In genomic region chr7:46986646-46987045, GRCm38 (mm10) we compare ENCODE assay signal across 10 mouse cellular contexts. TPM values are rescaled to one million over a fixed set of nuclear protein-coding genes. Genes with fewer than 3 reads are reported as not detected.
DNase-seq lines count a peak whose midpoint lies in the region; ATAC-seq and TF ChIP-seq lines count a peak whose summit lies in the region.
"Had no signal": no experiment of that assay in that cellular context is flagged by ENCODE, and none has a peak within 500 bp of the region (broad histone marks: within the 10 kb centered on the region; RNA-seq: fewer than 3 reads in every experiment).

No protein-coding gene starts in this region.

- peaks cover 2% of the 10 kb centered on the region; the same call in 1 of the 2 replicates for H3K4me1 ChIP-seq in heart, embryonic 15.5 days (replicated peaks)
- H3K4me1 ChIP-seq in stomach, embryonic 14.5 days (ENCODE audit: control insufficient read depth, insufficient read depth, low read length) = peaks cover 17% of the 10 kb centered on the region
- H3K4me1 ChIP-seq in stomach, postnatal 0 days (replicated peaks; ENCODE audit: control insufficient read depth, insufficient read depth) = no peaks in the 10 kb centered on the region; the same call in 1 of the 2 replicates
- no peaks in the 10 kb centered on the region for H3K4me1 ChIP-seq in intestine, postnatal 0 days (replicated peaks; ENCODE audit: control insufficient read depth, insufficient read depth, low read length)
- H3K4me1 ChIP-seq in stomach, embryonic 15.5 days = peaks cover 4% of the 10 kb centered on the region; the same call in 1 of the 2 replicates

- peaks cover 2% of the 10 kb centered on the region; the same call in 1 of the 2 replicates for H3K36me3 ChIP-seq in heart, embryonic 15.5 days
- H3K36me3 ChIP-seq in stomach, embryonic 14.5 days (ENCODE audit: control insufficient read depth, insufficient read depth, low read length) = peaks cover 3% of the 10 kb centered on the region; the same call in 1 of the 2 replicates
- no peaks in the 10 kb centered on the region for H3K36me3 ChIP-seq in stomach, postnatal 0 days (ENCODE audit: control insufficient read depth, insufficient read depth, low read length)
- H3K36me3 ChIP-seq in intestine, postnatal 0 days (ENCODE audit: control insufficient read depth, insufficient read depth) = peaks cover 2% of the 10 kb centered on the region; the same call in 1 of the 2 replicates
- no peaks in the 10 kb centered on the region for H3K36me3 ChIP-seq in stomach, embryonic 15.5 days

- intact Hi-C loops in heart, postnatal 25 days (cut with DNase I) = no loop called here

- TF ChIP-seq EP300 in stomach, postnatal 0 days (optimal IDR thresholded peaks at IDR 0.05) = no peak

- no peak overlapping the region for H3K4me3 ChIP-seq in heart, embryonic 15.5 days
- H3K4me3 ChIP-seq in stomach, embryonic 14.5 days (ENCODE audit: low read depth, low read length) = no peak overlapping the region
- H3K4me3 ChIP-seq in stomach, postnatal 0 days (ENCODE audit: low read depth, low read length) = no peak overlapping the region
- no peak overlapping the region for H3K4me3 ChIP-seq in intestine, postnatal 0 days (ENCODE audit: low read depth, low read length)
- H3K4me3 ChIP-seq in stomach, embryonic 15.5 days (replicated peaks) = no peak overlapping the region

- no peaks in the 10 kb centered on the region for H3K27me3 ChIP-seq in heart, embryonic 15.5 days
- H3K27me3 ChIP-seq in stomach, embryonic 14.5 days (ENCODE audit: control insufficient read depth, insufficient read depth, low read length) = no peaks in the 10 kb centered on the region
- no peaks in the 10 kb centered on the region for H3K27me3 ChIP-seq in stomach, postnatal 0 days (ENCODE audit: control insufficient read depth, insufficient read depth, low read length)
- no peaks in the 10 kb centered on the region for H3K27me3 ChIP-seq in intestine, postnatal 0 days (replicated peaks; ENCODE audit: control insufficient read depth, insufficient read depth, low read length)
- no peaks in the 10 kb centered on the region for H3K27me3 ChIP-seq in stomach, embryonic 15.5 days (replicated peaks)

- WGBS in heart, embryonic 15.5 days = 55% methylated on average over 5 of the region's 5 CpGs
- 44% methylated on average over 5 of the region's 5 CpGs for WGBS in stomach, embryonic 14.5 days
- 39% methylated on average over 5 of the region's 5 CpGs for WGBS in stomach, postnatal 0 days
- WGBS in intestine, postnatal 0 days = 48% methylated on average over 5 of the region's 5 CpGs
- WGBS in stomach, embryonic 15.5 days = 49% methylated on average over 5 of the region's 5 CpGs

- no peak for TF ChIP-seq CTCF in stomach, postnatal 0 days (IDR thresholded peaks at IDR 0.05; ENCODE audit: low read depth)
- no peak for TF ChIP-seq CTCF in intestine, postnatal 0 days (IDR thresholded peaks at IDR 0.05; ENCODE audit: low read depth)

- DNase-seq in heart, postnatal 25 days (ENCODE audit: low spot score) = no peak
- DNase-seq in stomach, postnatal 0 days (ENCODE audit: low spot score) = no peak
- no peak for DNase-seq in layer of hippocampus, postnatal 25 days (ENCODE audit: extremely low spot score in 1 of 2, low spot score in 1 of 2)
- no peak for DNase-seq in adrenal gland, postnatal 4 days (ENCODE audit: low spot score in 2 of 2)

- ATAC-seq in heart, embryonic 15.5 days (replicated peaks; ENCODE audit: insufficient number of reproducible peaks, insufficient read depth, low FRiP score, low read depth) = no peak
- peak; percentile 42; the same call in 1 of the 2 replicates for ATAC-seq in stomach, embryonic 14.5 days (ENCODE audit: insufficient number of reproducible peaks, insufficient read depth, low FRiP score, low read depth)
- no peak for ATAC-seq in stomach, postnatal 0 days (ENCODE audit: low FRiP score, low TSS enrichment)
- peak; percentile 25; the same call in 1 of the 2 replicates for ATAC-seq in intestine, postnatal 0 days
- no peak for ATAC-seq in stomach, embryonic 15.5 days (ENCODE audit: insufficient read depth, low FRiP score, low read depth)

- H3K9ac ChIP-seq in heart, embryonic 15.5 days = no peak overlapping the region
- no peak overlapping the region for H3K9ac ChIP-seq in stomach, embryonic 14.5 days (replicated peaks; ENCODE audit: low read depth, low read length)
- H3K9ac ChIP-seq in stomach, postnatal 0 days (ENCODE audit: low read length) = no peak overlapping the region
- H3K9ac ChIP-seq in intestine, postnatal 0 days (ENCODE audit: low read depth, low read length) = no peak overlapping the region
- H3K9ac ChIP-seq in stomach, embryonic 15.5 days = no peak overlapping the region

- peak overlapping the region; percentile 17; the same call in 1 of the 2 replicates for H3K27ac ChIP-seq in heart, embryonic 15.5 days
- peak overlapping the region; percentile 48; the same call in 1 of the 2 replicates for H3K27ac ChIP-seq in stomach, embryonic 14.5 days (ENCODE audit: low read length)
- H3K27ac ChIP-seq in stomach, postnatal 0 days (replicated peaks) = no peak overlapping the region
- H3K27ac ChIP-seq in intestine, postnatal 0 days (ENCODE audit: low read depth, low read length) = peak overlapping the region; percentile 5; the same call in 1 of the 2 replicates
- H3K27ac ChIP-seq in stomach, embryonic 15.5 days = 0 out of 2 replicates have a peak overlapping the region, but pooled peaks have one; percentile 35

- no peaks in the 10 kb centered on the region for H3K9me3 ChIP-seq in heart, embryonic 15.5 days (replicated peaks)
- no peaks in the 10 kb centered on the region for H3K9me3 ChIP-seq in stomach, embryonic 14.5 days (ENCODE audit: control insufficient read depth, low read depth, low read length)
- H3K9me3 ChIP-seq in stomach, postnatal 0 days (ENCODE audit: control insufficient read depth, low read length) = no peaks in the 10 kb centered on the region
- H3K9me3 ChIP-seq in intestine, postnatal 0 days (ENCODE audit: control insufficient read depth) = no peaks in the 10 kb centered on the region
- H3K9me3 ChIP-seq in stomach, embryonic 15.5 days = no peaks in the 10 kb centered on the region
- H3K9me3 ChIP-seq: G1E had no signal

- no peak overlapping the region for H3K4me2 ChIP-seq in heart, embryonic 15.5 days
- H3K4me2 ChIP-seq in stomach, embryonic 14.5 days (replicated peaks; ENCODE audit: low read depth, low read length) = no peak overlapping the region
- H3K4me2 ChIP-seq in stomach, postnatal 0 days (replicated peaks; ENCODE audit: low read depth) = no peak overlapping the region
- no peak overlapping the region for H3K4me2 ChIP-seq in intestine, postnatal 0 days (replicated peaks; ENCODE audit: low read depth)
- no peak overlapping the region for H3K4me2 ChIP-seq in stomach, embryonic 15.5 days

RNA-seq across cellular contexts. Expression of gene Gm9999, which starts 3.3 kb away (rescaled TPM):
- polyA plus RNA-seq in heart, embryonic 15.5 days (2015; fragmentation: Nextera tagmentation; extraction: Ambion mirVana) = not detected in 2 replicates
- not detected for total RNA-seq in heart, postnatal 25 days (2021)
- polyA plus RNA-seq in stomach, embryonic 14.5 days (2014; fragmentation: Nextera tagmentation; extraction: Ambion mirVana) = not detected in 2 replicates
- not detected in 2 replicates for polyA plus RNA-seq in stomach, postnatal 0 days (2015; fragmentation: Nextera tagmentation; extraction: Ambion mirVana)
- polyA plus RNA-seq in intestine, postnatal 0 days (2015; fragmentation: Nextera tagmentation; extraction: Ambion mirVana) = not detected in 2 replicates
- not detected in 2 replicates for polyA plus RNA-seq in stomach, embryonic 15.5 days (2015; fragmentation: Nextera tagmentation; extraction: Ambion mirVana)
- not detected for total RNA-seq in layer of hippocampus, postnatal 25 days (2021)
- total RNA-seq in adrenal gland, postnatal 4 days (2021) = not detected
- total RNA-seq: heart, postnatal 14 days had no signal
- polyA plus RNA-seq: G1E had no signal

RNA-seq across cellular contexts. Expression of gene Spty2d1, which starts 21.6 kb away (rescaled TPM):
- polyA plus RNA-seq in heart, embryonic 15.5 days (2015; fragmentation: Nextera tagmentation; extraction: Ambion mirVana) = 13.6 and 15.3 TPM in 2 replicates
- total RNA-seq in heart, postnatal 25 days (2021) = 1 to 10 TPM; 7.3 to 7.9 TPM
- polyA plus RNA-seq in stomach, embryonic 14.5 days (2014; fragmentation: Nextera tagmentation; extraction: Ambion mirVana) = 18.0 and 19.2 TPM in 2 replicates
- 11.0 and 11.8 TPM in 2 replicates for polyA plus RNA-seq in stomach, postnatal 0 days (2015; fragmentation: Nextera tagmentation; extraction: Ambion mirVana)
- polyA plus RNA-seq in intestine, postnatal 0 days (2015; fragmentation: Nextera tagmentation; extraction: Ambion mirVana) = 8.0 and 10.3 TPM in 2 replicates
- 19.3 and 19.7 TPM in 2 replicates for polyA plus RNA-seq in stomach, embryonic 15.5 days (2015; fragmentation: Nextera tagmentation; extraction: Ambion mirVana)
- 10 to 100 TPM; 14.2 to 15.5 TPM for total RNA-seq in layer of hippocampus, postnatal 25 days (2021)
- total RNA-seq in adrenal gland, postnatal 4 days (2021) = 10 to 100 TPM; 16.6 to 18.2 TPM

RNA-seq across cellular contexts. Expression of gene Uevld, which starts 28.3 kb away (rescaled TPM):
- 7.8 and 8.9 TPM in 2 replicates for polyA plus RNA-seq in heart, embryonic 15.5 days (2015; fragmentation: Nextera tagmentation; extraction: Ambion mirVana)
- 10 to 100 TPM in 1 of 2 experiments, 1 to 10 TPM in 1; 8.2 to 10.8 TPM for total RNA-seq in heart, postnatal 25 days (2021)
- polyA plus RNA-seq in stomach, embryonic 14.5 days (2014; fragmentation: Nextera tagmentation; extraction: Ambion mirVana) = 13.1 and 13.4 TPM in 2 replicates
- 6.0 and 6.5 TPM in 2 replicates for polyA plus RNA-seq in stomach, postnatal 0 days (2015; fragmentation: Nextera tagmentation; extraction: Ambion mirVana)
- polyA plus RNA-seq in intestine, postnatal 0 days (2015; fragmentation: Nextera tagmentation; extraction: Ambion mirVana) = 4.2 and 4.9 TPM in 2 replicates
- polyA plus RNA-seq in stomach, embryonic 15.5 days (2015; fragmentation: Nextera tagmentation; extraction: Ambion mirVana) = 10.0 and 10.9 TPM in 2 replicates
- 10 to 100 TPM; 14.1 to 14.7 TPM for total RNA-seq in layer of hippocampus, postnatal 25 days (2021)
- total RNA-seq in adrenal gland, postnatal 4 days (2021) = 10 to 100 TPM; 22.9 to 23.6 TPM

Comparison
In these comparisons a context has a peak if more than half of its experiments do, and no peak if none do; other contexts are left out.
1. ATAC-seq: peak in stomach, embryonic 14.5 days (single experiment) and intestine, postnatal 0 days (single experiment); none in heart, embryonic 15.5 days (single experiment), stomach, postnatal 0 days (single experiment) and stomach, embryonic 15.5 days (single experiment).